Mouse (Mus musculus) kidney, postnatal 14 days (tissue): Measurements from ENCODE around the gene Slpi.
A peak's percentile ranks its signal among the peaks of the same experiment; 100 is the strongest.

ENCODE experiments used
- DNase-seq: peaks from one replicate; pipeline ENCODE4 v3.0.0; 2022; ENCODE audit warnings: mixed read lengths

Slpi gene

DNA sequence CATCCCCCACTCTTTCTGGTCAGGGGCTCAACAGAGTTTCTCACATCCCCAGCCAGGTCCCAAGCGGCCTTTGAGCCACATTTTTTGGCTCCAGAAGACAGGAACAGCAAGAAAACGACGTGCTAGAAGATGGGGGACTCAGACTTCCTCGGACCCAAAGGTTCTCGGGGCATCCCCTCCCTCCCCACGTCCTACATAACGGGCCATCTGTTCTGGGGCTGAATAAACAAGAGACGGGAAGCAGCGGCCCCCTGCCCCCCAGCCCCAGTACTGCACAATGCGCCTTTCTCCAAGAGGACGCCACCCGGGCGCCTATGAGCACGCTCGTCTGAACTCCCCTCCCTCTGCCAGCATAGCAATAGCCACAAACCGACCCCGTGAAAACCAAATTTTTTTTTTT lies at the start of gene Slpi:
Gene Slpi, minus strand, starts transcription at position 76 of the 400 bp plus-strand sequence.
- no peak for DNase-seq

DNA sequence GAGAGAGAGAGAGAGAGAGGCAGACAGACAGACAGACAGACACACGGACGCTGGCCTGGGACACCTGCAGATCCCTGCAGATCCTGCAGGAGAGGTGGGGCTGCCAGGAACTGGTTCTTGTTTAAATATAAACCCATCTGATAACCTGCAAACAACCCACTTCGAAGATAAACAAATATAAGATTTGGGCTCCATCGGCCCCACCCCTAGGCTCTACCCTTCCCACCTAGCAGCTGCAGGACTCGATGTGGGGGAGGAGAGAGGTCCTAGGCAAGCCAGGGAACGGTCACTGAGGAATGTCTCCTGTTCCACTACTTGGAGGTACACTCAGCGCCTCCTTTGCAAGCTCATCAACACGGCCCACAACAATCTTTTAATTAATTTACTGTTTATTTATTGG lies 49.4 kb upstream of the Slpi start:
- peak; percentile 36 for DNase-seq

DNA sequence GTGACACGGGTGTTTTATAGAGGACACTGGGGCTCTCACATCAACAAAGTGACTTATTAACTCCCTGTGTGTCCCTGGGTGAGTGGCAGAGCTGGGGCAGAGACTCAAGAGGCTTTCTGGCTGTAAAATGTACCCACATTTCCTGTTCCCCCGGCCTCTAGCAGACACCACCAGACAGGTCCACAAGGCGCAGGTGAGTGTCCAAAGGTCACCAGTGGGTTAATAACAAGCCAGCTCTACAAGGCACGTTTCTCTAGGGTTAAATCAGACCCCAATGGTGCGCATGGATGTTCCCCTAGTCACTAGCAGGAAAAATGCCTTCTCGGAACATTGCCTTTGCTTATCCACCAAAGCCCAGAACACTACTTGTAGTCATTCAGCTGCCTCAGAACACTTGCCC lies 48.8 kb upstream of the Slpi start:
- peak; percentile 78 for DNase-seq

GRCm38 (mm10) chr2:164436961-164437360 lies 48.1 kb upstream of the Slpi start:
- DNase-seq: peak; percentile 84

- peak; percentile 52 for DNase-seq
Measured at GRCm38 (mm10) chr2:164436215-164436913, 47.5 kb upstream of the Slpi start.

DNA sequence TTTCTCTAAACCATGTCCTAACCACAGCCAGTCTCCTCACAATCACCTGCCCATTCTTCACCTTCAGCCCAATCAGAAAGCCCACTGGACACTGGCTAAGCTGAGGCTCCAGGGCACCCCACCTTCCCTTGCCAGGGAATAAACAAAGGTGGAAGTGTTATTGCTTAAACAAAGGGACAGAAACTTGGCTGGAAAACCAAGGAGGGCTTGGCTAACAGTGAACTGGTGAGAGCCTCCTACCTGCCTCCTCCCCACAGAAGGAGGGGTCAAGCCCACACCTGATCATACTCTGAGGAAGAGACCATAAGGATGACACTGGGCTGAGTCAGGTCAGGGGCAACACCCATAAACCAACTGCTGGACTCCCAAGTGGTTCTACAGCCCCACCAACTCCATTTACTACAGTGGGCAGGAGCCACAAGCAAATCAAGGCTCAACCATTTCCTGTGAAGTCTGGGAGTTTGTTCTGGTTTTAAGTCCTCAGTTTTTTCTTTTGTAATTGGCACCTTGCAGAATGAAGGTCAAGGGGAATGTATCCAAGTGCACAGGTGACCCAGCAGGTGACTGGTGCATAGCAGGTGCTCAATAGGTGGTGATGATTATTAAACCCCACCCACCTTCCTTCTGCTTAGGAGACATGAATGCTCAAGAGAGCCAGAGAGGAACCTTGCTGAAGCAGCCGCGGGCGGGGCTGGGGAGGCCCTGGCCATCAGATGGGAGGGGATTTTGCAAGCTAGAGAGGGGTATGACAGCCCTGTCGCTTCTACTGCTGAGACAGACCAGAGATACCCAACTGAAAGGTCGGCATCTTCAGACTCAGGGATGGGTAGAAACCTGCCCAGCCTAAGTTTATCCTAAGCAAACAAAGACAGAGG lies 46.6 kb upstream of the Slpi start:
- no peak for DNase-seq

DNA sequence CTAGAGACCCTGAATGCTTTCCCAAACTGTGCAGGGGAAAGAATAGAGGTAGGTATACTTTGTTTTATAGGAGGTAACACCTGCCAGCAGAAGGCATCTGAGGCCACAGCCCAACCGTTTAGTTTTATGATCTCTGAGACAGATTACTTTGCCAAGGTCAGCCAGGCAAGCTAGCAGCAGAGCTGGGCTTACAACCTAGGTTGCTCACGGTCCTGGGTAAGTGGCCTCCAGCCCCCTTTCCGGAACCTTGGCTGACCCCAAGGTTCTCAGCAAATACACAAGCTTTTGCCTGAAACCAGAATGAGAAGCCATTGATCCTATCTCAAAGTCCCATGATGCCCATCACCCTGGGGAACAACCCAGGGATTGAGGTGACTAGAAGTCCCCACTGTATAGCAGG lies 45.8 kb upstream of the Slpi start:
- peak; percentile 58 for DNase-seq

DNA sequence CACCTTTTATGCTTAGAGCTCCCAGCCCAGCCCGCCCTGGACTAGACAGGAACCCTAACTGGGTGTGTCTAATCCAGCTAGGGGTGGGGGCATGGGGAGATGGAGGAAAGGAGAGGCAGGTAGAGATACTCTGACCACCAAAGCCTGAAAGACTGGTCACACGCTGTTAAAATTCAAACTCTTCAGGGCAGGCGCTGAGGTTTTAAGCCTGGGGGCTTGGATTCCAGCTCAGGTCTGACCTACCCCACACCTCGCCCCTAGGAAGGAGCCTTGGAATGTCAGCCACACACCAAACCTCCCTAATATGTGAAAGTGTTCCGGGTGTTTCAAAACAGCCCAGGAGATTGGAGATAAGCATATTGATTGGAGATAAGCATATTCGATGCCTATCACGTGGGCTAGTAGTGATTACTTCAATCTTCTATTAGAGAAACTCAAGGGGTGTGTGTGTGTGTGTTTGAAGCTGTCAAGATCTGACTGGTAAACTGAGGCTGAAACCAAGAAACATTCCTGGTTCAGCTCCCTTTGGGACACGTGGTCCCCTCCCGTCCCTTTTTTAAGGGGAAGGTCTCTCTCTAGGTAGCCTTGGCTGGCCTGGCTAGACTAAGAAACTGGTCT lies 44.5 kb upstream of the Slpi start:
- no peak for DNase-seq

DNA sequence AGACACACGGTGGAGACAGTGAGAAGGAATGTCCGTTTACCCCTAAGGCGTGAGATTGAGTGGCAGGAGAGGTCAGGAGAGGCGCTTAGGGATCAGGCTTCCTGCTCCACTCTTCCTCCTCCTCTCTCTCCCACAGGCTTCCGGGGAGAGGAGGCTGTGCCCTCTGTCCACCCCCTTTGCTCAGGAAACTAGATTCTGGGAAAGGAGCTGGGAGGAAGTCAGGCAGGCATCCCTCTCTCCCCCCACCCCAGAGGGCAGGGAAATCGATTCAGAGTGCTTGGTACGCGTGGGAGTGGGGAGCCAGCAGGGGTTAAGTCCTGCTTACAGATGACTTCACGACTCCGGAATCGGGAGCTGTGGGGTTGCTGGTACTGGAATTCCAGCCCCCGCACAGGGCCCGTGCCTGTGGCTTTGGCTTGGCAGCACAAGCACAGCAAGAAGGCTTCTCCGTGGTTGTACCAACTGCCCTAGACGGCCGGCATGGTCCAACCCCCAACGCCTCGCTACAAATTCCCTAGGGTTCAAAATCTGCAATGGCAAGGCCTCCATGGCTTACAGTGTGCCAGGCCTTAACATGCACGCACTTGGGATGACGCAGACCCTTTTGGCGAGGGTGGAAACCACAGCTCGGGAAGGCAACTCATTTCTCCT lies 43.8 kb upstream of the Slpi start:
- DNase-seq: peak; percentile 63

- DNase-seq: peak; percentile 72
Measured at GRCm38 (mm10) chr2:164431676-164432465, 43.0 kb upstream of the Slpi start.

- DNase-seq: peak; percentile 77
Measured at GRCm38 (mm10) chr2:164430697-164431096, 41.8 kb upstream of the Slpi start.

GRCm38 (mm10) chr2:164429881-164430615 lies 41.2 kb upstream of the Slpi start:
- DNase-seq: no peak

DNA sequence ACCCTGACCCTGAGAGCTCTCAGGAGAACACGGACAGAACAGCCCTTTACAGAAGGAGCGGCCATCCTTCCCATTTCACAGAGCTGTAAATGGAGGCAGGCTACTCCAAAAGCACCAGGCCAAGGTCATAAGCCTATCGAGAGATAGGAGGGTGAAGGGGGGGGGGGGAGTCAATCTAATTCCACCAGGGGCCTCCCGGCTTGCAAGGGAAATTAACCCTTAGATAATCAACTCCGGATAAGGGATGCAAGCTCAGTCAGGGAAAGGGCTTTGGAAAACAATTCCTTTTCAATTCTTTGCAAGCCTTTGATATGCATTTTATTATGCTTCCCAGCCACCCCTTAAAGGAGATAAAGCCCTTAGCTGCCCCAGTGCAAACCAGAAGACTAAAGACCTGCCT lies 39.6 kb upstream of the Slpi start:
- no peak for DNase-seq

DNA sequence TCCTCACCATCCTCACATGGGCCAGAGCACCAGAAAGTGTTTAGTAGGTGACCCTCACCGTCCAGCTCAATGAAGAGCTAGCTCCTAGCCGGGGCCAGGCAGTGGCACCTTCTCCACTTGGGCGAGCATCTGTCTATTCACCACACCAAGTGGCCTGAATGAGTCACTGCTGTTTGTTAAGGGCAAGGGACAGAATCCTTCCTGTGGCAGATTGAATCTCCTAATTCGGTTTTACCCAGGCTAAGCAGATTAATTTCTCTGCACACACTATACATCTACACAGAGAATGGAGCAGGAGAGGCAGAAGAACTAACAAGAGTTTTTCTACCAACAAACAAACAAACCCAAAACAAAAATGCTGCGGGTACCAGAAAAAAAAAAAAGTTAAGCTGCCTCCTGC lies 38.1 kb upstream of the Slpi start:
- DNase-seq: no peak

GRCm38 (mm10) chr2:164426121-164426520 lies 37.2 kb upstream of the Slpi start:
- no peak for DNase-seq

GRCm38 (mm10) chr2:164425401-164425800 lies 36.5 kb upstream of the Slpi start:
- peak; percentile 68 for DNase-seq

- DNase-seq: no peak
Measured at GRCm38 (mm10) chr2:164424406-164424805, 35.5 kb upstream of the Slpi start.

- DNase-seq: no peak
Measured at GRCm38 (mm10) chr2:164423464-164423863, 34.6 kb upstream of the Slpi start.

DNA sequence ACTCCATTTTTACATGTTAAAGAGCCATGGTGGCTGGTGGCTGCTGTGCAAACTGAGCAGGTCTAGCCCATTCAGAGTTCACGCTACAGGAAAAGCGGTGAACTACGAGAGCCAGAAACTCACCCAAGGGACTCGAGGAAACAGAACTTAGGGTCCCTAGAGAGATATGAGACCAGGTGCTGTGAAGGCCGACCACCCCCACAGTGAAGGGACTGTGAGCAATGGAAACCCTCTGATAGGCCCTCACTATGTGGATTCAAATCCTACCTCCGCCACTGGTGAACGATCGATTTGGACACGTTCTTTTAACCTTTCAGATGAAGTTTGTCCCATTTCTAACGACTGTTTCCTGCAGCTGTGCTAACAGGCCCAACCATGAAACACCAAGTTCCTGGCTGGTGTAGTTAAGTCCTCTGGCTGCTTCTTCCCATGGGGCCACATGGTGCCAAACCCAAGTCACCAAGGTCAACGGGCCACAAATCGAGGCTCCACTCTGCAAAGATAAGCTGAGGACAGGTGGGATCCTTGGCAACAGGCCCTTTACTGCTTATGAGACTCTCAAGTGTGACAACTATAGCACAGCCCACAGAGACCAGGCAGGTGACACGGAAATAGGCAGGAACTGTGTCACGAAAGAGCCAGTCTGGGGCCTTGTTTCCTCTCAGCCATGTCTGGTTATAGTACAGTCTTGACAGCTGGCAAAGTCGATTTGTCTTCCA lies 33.9 kb upstream of the Slpi start:
- no peak for DNase-seq

DNA sequence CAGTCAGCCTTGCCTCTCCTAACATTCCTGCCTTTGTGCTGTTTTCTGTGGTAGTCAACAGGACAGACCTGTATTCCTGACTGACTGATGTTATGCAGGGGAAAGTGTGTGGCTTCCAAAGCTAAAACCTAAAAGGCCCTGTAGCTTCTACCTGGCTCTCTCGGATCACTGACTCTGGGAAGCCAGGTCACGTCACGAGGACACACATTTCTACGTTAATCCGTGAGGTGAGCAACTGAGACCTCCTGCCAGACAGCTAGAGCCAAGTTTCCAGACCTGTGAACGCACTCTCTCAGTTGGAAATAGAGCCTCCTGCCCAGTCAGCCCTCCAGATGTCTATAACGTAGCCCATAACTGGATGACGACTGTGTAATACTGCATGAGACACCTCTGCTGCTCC lies 33.1 kb upstream of the Slpi start:
- no peak for DNase-seq

- DNase-seq: no peak
Measured at GRCm38 (mm10) chr2:164421306-164421705, 32.4 kb upstream of the Slpi start.
